Mouse (Mus musculus): ENCODE measurements around the gene Zic4.

Gene Zic4

GRCm38 (mm10) chr9:91404905-91405752 is 42.9 kb downstream of the Zic4 start:
- DNase-seq: no peak

DNA sequence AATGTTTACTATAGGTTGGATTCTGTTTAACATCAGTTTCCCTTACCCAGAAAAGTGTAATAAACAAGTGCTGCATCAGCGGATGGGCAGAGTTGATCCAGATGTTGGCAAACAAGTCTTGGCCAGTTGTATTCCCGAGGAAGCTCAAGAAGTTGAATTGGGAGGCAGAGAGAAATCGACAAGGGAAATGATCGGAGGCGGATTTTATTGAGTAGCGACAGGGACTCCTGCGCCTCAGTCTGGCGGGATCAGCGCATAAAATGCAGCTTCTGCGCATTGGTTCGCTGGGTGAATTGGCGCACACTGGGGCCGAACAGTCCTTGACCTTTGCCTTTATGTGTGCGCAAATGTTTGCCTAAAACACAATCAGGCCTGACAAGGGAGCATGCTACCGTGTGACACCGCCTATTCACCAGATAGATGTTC is 43.6 kb downstream of the Zic4 start:
- DNase-seq: no peak

DNA sequence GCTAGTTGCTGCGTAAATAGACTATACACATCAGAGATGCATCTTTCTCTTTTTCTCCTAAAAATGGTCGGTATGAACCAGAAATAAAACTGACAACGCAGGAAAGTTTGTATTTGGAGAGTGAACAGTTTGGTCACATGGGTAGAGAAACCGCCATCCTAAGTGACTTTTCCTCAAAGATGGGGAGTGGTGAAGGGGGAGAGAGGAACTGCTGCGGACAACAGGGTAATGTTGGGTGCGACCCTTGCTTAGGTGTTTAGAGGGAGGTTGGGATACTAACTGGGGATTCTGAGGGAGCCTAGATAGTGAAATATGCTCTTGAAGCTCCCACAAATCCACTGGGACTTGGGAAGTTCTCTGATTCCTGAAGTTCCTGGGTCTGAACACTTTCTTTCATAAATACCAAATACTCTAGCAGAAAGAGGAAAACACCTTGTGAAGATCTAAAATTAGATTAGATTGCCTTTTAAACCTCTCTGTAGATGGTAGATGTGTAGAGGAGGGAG is 44.1 kb downstream of the Zic4 start:
- no peak for DNase-seq

DNA sequence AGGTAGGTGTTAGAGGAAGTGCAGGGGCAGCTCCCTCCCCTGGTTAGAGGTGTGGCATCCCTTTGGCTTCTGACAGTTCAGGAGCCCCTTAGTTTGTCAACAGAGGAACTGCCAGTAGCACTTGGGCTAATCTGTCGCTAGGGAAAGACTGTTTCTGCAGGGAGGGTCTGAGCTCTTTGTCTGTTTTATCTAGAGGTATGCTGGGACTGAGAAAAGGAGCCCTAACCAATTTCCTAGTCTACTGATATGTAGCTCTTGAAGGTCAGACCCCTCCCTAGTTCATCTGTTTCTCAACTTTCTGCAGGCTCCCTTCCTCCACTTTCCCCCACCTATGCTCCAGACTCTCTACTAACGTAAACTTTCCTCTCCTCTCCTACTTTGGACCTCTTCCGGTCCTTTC is 47.6 kb downstream of the Zic4 start:
- DNase-seq: no peak

GRCm38 (mm10) chr9:91414007-91414661 is 51.9 kb downstream of the Zic4 start:
- DNase-seq: no peak

GRCm38 (mm10) chr9:91420441-91420840 is 58.2 kb downstream of the Zic4 start:
- no peak for DNase-seq

Data from heart, adult 11 months (tissue).